Mouse (Mus musculus) limb, embryonic 12.5 days (tissue): ENCODE measurements at regions not wholly inside any gene's neighbourhood (a gene's known extent, or its start where the extent isn't known, plus 50 kb on each side); places are given as distances from the start of the nearest gene placed in this dataset.

Source experiments
- ATAC-seq: fragments of 200-750 bp; cut with Nextera tagmentation; 2 replicates; pipeline ENCODE4 v1.8.0; 2017; ENCODE audit warnings: low read depth, moderate TSS enrichment; ENCODE audit not compliant: insufficient number of reproducible peaks, insufficient read depth, low FRiP score, low TSS enrichment
- H3K27ac ChIP-seq: fragments of 300-500 bp; sonication (generic); 2 replicates; pipeline ENCODE4 v1.5.1; 2016; ENCODE audit warnings: mild to moderate bottlenecking, moderate library complexity
- H3K27me3 ChIP-seq: fragments of 300-500 bp; sonication (generic); 2 replicates; pipeline ENCODE4 v1.6.1; 2016; ENCODE audit warnings: mild to moderate bottlenecking, moderate library complexity
- H3K36me3 ChIP-seq: fragments of 300-500 bp; sonication (generic); 2 replicates; pipeline ENCODE4 v1.6.1; 2016; ENCODE audit warnings: mild to moderate bottlenecking, moderate library complexity
- H3K4me1 ChIP-seq: fragments of 300-500 bp; sonication (generic); replicated peaks from 2 replicates; pipeline ENCODE4 v1.6.1; 2016
- H3K4me2 ChIP-seq: fragments of 300-500 bp; sonication (generic); 2 replicates; pipeline ENCODE4 v1.6.1; 2016; ENCODE audit warnings: mild to moderate bottlenecking, moderate library complexity
- H3K4me3 ChIP-seq: fragments of 300-500 bp; sonication (generic); replicated peaks from 2 replicates; pipeline ENCODE4 v1.5.1; 2016; ENCODE audit warnings: mild to moderate bottlenecking
- H3K9ac ChIP-seq: fragments of 300-500 bp; sonication (generic); replicated peaks from 2 replicates; pipeline ENCODE4 v1.6.1; 2016; ENCODE audit warnings: mild to moderate bottlenecking, moderate library complexity
- H3K9me3 ChIP-seq: fragments of 300-500 bp; sonication (generic); 2 replicates; pipeline ENCODE4 v1.6.1; 2016; ENCODE audit warnings: mild to moderate bottlenecking, moderate library complexity
- WGBS: fragments of 180-500 bp; shearing (Covaris S2); methylation state at CpG from one replicate; pipeline ENCODE4 v1.1.7; 2016; 5-methylcytosine and 5-hydroxymethylcytosine counted together

DNA sequence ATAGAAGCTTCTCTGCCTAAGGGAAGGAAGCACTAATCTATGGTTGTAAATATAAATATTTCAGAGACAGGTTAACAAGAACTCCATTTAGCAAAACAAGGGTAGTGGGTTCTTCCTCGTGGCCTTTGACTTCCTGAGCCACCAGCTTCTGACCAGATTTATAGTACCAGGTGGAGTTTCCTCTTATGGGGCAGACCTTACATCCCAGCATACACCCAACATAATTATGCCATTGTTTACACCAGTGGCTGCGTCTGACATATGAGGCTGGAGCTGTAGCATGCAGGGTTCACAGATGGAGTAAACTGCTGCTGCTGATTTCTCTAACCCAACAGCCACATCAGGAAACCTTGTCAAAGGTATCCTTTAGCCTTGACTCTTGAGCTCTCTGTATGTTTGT, 75.5 kb downstream of the Trib2 start:
- Histone ChIP-seq H3K9me3 (no peaks in the 10 kb centered on the region), H3K27me3 (no peaks in the 10 kb centered on the region), H3K4me1 (0 out of 2 replicates have a peak, but pooled peaks cover 3% of the 10 kb centered on the region), H3K4me3 (no peak overlapping the region), H3K27ac (no peak overlapping the region), H3K9ac (no peak overlapping the region), H3K36me3 (no peaks in the 10 kb centered on the region), H3K4me2 (no peak overlapping the region)
- no peak for ATAC-seq
- 21% methylated on average over 2 of the region's 2 CpGs for WGBS

DNA sequence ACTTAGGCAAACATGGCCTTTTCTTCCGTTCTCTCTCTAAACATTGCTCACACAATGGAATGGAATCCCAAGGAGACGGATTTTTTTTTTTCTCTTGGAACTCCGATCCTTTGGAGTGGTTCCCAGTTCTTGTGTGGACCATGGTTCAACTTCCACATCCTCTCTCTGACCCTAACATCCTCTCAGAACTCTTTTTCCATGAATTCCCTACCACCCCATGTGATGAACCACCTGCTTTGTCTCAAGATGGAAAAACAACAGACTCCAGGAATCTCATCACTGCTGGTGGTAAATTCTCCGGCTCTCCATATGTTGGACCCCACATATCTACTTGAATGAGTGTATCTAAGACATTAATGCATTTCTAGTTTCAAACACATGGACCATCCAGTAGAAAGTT, 77.7 kb downstream of the Trib2 start:
- Histone ChIP-seq H3K4me1 (0 out of 2 replicates have a peak, but pooled peaks cover 3% of the 10 kb centered on the region), H3K36me3 (no peaks in the 10 kb centered on the region), H3K9me3 (no peaks in the 10 kb centered on the region), H3K4me3 (no peak overlapping the region), H3K27me3 (no peaks in the 10 kb centered on the region), H3K27ac (no peak overlapping the region), H3K4me2 (no peak overlapping the region), H3K9ac (no peak overlapping the region)
- 82% methylated on average over 4 of the region's 4 CpGs for WGBS
- no peak for ATAC-seq

DNA sequence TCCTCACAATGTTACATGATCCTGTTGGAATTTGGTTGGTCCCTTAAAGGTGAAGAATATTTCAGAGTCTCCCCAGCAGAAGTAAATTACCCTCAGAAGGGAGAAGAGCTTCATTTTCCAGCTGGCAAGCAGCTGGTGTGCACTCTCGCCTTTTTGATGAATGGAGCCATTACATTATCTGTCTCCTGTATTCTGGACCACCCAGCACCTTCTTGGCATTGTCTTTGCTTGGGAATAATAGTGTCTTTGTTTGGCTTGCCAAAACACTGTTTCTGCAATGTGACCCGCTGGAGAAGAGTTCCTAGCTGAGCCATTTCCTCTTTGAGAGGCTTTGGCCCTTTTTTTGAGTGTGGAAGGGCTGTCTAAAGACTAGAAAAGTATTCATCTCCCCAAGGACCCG, 85.5 kb downstream of the Trib2 start:
- WGBS = 71% methylated on average over 3 of the region's 3 CpGs
- no peak overlapping the region for H3K4me3 ChIP-seq
- no peak overlapping the region for H3K27ac ChIP-seq
- no peak overlapping the region for H3K9ac ChIP-seq
- no peaks in the 10 kb centered on the region for H3K4me1 ChIP-seq
- no peak overlapping the region for H3K4me2 ChIP-seq
- H3K9me3 ChIP-seq = no peaks in the 10 kb centered on the region
- no peaks in the 10 kb centered on the region for H3K27me3 ChIP-seq
- no peaks in the 10 kb centered on the region for H3K36me3 ChIP-seq
- ATAC-seq = no peak

DNA sequence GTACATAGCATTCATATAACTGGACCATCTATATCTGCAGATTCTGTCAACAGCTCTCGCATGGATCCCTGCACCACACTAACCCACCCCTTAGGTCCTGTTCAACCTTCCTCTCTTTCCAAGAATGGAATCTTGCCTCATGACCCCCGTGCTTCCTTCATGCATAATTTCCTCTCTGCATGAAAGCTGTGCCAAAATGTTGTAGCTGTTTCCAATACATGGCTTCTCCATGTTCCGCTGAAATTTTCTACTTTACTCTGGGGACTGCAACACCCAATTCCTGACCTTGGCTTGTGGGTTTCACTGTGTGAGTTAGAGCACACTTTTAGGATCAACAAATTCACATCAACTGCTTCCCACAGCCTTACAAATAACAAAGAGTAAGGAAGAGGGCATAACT, 87.0 kb downstream of the Trib2 start:
- no peak overlapping the region for H3K4me3 ChIP-seq
- no peak overlapping the region for H3K4me2 ChIP-seq
- no peaks in the 10 kb centered on the region for H3K9me3 ChIP-seq
- no peak overlapping the region for H3K27ac ChIP-seq
- H3K9ac ChIP-seq = no peak overlapping the region
- WGBS = 86% methylated on average over 3 of the region's 3 CpGs
- no peaks in the 10 kb centered on the region for H3K4me1 ChIP-seq
- no peaks in the 10 kb centered on the region for H3K36me3 ChIP-seq
- H3K27me3 ChIP-seq = no peaks in the 10 kb centered on the region
- no peak for ATAC-seq

DNA sequence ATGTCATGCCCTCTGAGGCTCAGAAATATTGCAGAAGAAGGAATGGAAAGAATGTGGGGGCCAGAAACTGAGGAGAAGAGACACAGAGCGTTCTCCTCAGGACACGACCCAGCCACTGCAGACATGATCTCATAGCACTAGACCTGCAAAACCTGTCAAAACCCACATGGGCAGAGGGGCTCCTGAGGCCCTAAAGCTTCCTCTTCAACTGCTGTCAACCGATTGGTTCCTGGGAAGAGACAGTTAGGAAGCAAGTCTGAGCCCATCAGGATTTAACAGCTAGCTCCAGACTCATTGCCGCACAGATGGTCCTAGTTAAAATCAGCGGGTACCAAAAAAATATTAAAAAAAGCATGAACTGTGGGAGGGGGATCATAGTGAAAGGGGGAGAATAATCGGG, 93.2 kb downstream of the Trib2 start:
- Histone ChIP-seq H3K4me1 (peaks cover 4% of the 10 kb centered on the region; the same call in 1 of the 2 replicates), H3K9ac (no peak overlapping the region), H3K27ac (no peak overlapping the region), H3K4me2 (no peak overlapping the region), H3K4me3 (no peak overlapping the region), H3K27me3 (no peaks in the 10 kb centered on the region), H3K36me3 (no peaks in the 10 kb centered on the region), H3K9me3 (no peaks in the 10 kb centered on the region)
- 29% methylated on average over 6 of the region's 6 CpGs for WGBS
- peak; percentile 56; the same call in 1 of the 2 replicates for ATAC-seq

DNA sequence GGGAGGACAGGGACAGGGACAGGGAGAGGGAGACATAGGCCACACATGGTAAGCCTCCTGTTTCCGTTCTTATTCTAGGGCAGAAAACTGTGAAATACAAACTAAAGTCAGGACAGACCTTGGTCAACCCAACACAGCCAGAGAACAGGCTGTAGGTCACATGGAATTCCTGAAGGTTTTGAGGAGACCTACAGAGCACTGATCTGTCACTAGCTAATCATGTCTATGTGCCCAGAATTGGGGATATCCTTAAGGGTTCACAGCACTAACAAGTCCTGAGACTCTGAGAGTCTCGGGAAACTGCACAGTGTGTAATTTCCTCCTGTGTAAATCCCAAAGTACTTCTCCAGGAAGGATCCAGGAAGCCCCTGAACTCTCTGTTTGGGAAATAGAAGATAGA, 94.6 kb downstream of the Trib2 start:
- Histone ChIP-seq H3K4me3 (no peak overlapping the region), H3K4me1 (peaks cover 4% of the 10 kb centered on the region; the same call in 1 of the 2 replicates), H3K36me3 (no peaks in the 10 kb centered on the region), H3K9me3 (no peaks in the 10 kb centered on the region), H3K4me2 (no peak overlapping the region), H3K9ac (no peak overlapping the region), H3K27me3 (no peaks in the 10 kb centered on the region), H3K27ac (no peak overlapping the region)
- ATAC-seq = no peak
- 78% methylated on average over 2 of the region's 2 CpGs for WGBS

DNA sequence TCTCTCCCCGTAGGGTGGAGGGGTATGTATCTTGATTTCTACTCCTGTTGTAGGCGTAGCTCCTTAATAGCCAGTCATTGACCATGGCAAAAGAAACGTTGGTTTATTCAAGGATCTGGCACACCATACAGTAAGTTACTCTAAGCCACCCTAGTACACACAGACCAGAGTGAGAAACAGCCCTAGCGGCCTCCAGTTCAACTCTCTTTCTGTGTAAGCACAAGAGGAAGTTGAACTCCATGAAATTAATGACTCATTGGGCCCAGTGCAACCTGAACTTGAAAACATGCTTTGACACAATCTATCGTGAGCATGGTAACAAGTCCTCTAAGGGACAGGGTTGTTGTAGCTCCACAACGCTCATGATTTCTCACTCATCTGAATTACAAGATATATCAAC, 96.6 kb downstream of the Trib2 start:
- no peaks in the 10 kb centered on the region for H3K27me3 ChIP-seq
- ATAC-seq = no peak
- no peak overlapping the region for H3K4me3 ChIP-seq
- 86% methylated on average over 6 of the region's 6 CpGs for WGBS
- H3K9ac ChIP-seq = no peak overlapping the region
- no peak overlapping the region for H3K4me2 ChIP-seq
- H3K27ac ChIP-seq = no peak overlapping the region
- no peaks in the 10 kb centered on the region for H3K9me3 ChIP-seq
- H3K4me1 ChIP-seq = peaks cover 4% of the 10 kb centered on the region; the same call in 1 of the 2 replicates
- H3K36me3 ChIP-seq = no peaks in the 10 kb centered on the region

DNA sequence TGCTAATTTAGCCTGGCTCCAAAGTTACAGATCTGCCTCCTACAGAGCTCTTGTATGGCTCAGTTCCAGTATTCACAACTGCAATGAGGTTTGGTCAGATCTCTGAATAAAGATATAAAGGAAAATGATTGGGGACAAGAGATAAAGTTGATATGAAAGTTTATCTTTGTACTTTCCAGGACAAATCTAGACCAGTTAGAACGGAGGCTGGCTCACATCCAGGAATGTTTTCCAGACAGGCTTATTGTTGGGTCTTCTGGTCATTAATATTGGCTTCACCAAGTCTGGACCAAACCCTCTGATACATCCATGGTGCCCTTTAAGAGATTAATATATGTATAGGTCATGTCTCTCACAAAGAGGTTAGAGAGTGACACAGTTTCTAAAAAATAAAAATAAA, 97.9 kb downstream of the Trib2 start:
- 75% methylated on average over 1 of the region's 1 CpGs for WGBS
- Histone ChIP-seq H3K27me3 (no peaks in the 10 kb centered on the region), H3K27ac (no peak overlapping the region), H3K9me3 (no peaks in the 10 kb centered on the region), H3K4me1 (peaks cover 4% of the 10 kb centered on the region; the same call in 1 of the 2 replicates), H3K4me2 (no peak overlapping the region), H3K9ac (no peak overlapping the region), H3K36me3 (no peaks in the 10 kb centered on the region), H3K4me3 (no peak overlapping the region)
- no peak for ATAC-seq

DNA sequence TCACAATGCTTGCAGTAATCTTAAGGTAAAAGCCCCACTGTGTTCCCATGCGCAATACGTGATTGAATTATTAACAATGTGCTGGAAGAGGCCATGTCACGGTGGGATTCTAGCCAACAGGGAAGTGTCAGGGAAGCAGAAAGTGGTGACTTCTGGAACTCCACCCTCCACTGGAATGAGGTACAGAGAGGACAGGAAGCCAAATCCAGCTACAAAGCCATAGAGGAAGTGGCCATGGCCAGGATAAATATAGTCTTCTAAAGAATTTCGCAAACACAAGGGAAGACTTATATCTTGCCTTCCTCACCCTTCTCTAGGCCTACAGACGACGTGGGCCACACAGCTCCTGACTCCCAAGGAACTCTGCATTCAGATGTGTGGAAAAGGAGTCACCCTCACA, 98.7 kb downstream of the Trib2 start:
- H3K4me3 ChIP-seq = no peak overlapping the region
- H3K27ac ChIP-seq = no peak overlapping the region
- H3K36me3 ChIP-seq = no peaks in the 10 kb centered on the region
- H3K4me1 ChIP-seq = no peaks in the 10 kb centered on the region
- 82% methylated on average over 6 of the region's 6 CpGs for WGBS
- no peaks in the 10 kb centered on the region for H3K9me3 ChIP-seq
- H3K9ac ChIP-seq = no peak overlapping the region
- no peak for ATAC-seq
- H3K4me2 ChIP-seq = no peak overlapping the region
- H3K27me3 ChIP-seq = no peaks in the 10 kb centered on the region

DNA sequence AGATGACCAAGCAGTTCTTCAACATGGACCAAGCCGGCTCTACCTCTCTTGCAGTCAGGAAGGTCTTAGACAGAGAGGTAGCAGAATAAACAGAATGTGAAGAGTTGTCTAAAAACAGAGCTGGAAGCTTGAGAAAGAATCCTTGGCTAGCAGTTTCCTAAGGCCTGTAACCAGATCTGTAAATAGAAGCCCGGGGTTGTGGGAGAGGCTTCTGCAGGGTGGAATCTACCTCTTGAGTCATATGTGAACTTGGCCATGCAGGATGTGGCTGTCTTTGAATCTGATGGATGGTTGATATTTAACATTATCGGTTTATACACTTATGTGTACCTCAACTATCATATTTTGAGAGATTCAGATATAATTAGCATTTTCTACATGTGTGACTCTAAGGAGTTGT, 99.4 kb downstream of the Trib2 start:
- Histone ChIP-seq H3K27ac (no peak overlapping the region), H3K4me2 (no peak overlapping the region), H3K9ac (no peak overlapping the region), H3K4me1 (no peaks in the 10 kb centered on the region), H3K27me3 (no peaks in the 10 kb centered on the region), H3K9me3 (no peaks in the 10 kb centered on the region), H3K36me3 (no peaks in the 10 kb centered on the region), H3K4me3 (no peak overlapping the region)
- no peak for ATAC-seq
- WGBS = 85% methylated on average over 3 of the region's 3 CpGs

DNA sequence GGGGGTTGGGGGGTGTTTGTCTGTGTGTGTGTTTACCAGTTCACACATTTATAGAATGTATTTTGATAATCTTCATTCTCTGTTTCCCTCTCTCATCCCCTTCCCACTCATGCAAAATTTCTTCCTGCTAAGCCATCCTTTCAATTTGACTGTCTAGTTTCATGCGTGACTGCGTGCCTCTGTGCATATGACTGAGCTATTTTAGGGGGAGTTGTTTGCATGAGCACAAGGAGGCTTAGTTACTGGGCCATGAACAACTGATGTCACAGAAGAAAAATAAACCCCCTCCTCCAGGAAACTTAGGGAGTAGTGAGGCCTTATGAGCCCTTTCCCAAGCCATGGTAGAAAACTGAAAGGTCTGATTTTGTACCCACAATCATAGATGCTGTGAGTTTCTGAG, 103.1 kb downstream of the Trib2 start:
- Histone ChIP-seq H3K27ac (no peak overlapping the region), H3K9ac (no peak overlapping the region)

DNA sequence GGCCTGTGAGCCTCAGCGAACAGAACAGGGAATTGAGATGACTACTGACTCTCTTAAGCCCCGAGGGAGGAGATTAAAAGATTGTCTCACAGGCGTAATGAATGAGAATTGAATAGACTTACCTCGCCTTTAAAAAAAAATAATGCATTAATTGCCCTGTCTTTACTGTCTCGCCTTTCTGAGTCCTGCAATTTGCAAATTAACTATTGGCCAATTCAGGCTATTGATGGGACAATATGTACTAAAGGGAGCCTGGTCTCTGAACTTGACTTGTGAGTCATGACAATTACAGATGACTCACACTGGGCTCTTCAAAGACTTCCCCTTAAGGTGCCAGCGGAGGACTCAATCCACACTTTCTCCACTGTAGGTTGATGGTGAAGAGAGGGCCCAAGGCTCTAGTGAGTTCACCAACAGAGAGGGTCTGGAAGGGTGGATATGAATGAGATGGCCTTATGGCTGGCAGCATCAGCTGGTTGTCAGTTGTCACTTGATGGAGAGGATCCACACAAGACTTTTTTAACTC, 109.1 kb downstream of the Trib2 start:
- Histone ChIP-seq H3K9ac (no peak overlapping the region), H3K9me3 (no peaks in the 10 kb centered on the region)
- WGBS = 85% methylated on average over 6 of the region's 6 CpGs

More for the DNA sequence above, 103.1 kb downstream of the Trib2 start:
- WGBS = 87% methylated on average over 2 of the region's 2 CpGs
- no peak overlapping the region for H3K4me2 ChIP-seq
- no peak overlapping the region for H3K4me3 ChIP-seq
- H3K9me3 ChIP-seq = no peaks in the 10 kb centered on the region
- ATAC-seq = no peak
- H3K36me3 ChIP-seq = no peaks in the 10 kb centered on the region
- H3K4me1 ChIP-seq = no peaks in the 10 kb centered on the region
- no peaks in the 10 kb centered on the region for H3K27me3 ChIP-seq

More for the DNA sequence above, 109.1 kb downstream of the Trib2 start:
- Histone ChIP-seq H3K4me2 (no peak overlapping the region), H3K4me1 (no peaks in the 10 kb centered on the region), H3K4me3 (no peak overlapping the region), H3K36me3 (no peaks in the 10 kb centered on the region), H3K27ac (no peak overlapping the region), H3K27me3 (no peaks in the 10 kb centered on the region)
- ATAC-seq = no peak
